Mouse (Mus musculus): ENCODE measurements around the gene Sdhc. TPM values are rescaled to one million over a fixed set of nuclear protein-coding genes. Genes with fewer than 3 reads are reported as not detected.

Gene Sdhc
- polyA plus RNA-seq, 1 experiment from 2014 or later, result 291 TPM

- no peak overlapping the region for H3K9ac ChIP-seq (ENCODE audit: low read depth, low read length)
- WGBS, result 96% methylated on average over 9 of the region's 9 CpGs
- peaks cover 22% of the 10 kb centered on the region for H3K4me1 ChIP-seq (ENCODE audit: control insufficient read depth, insufficient read depth, low read length)
- no peak overlapping the region for H3K4me2 ChIP-seq (replicated peaks; ENCODE audit: low read depth, low read length)
- no peaks in the 10 kb centered on the region for H3K9me3 ChIP-seq (ENCODE audit: control insufficient read depth, low read length)
- peaks cover 32% of the 10 kb centered on the region for H3K27me3 ChIP-seq (ENCODE audit: control insufficient read depth, insufficient read depth, low read length)
- no peak for ATAC-seq (ENCODE audit: low FRiP score, low TSS enrichment)
- H3K36me3 ChIP-seq (ENCODE audit: control insufficient read depth, insufficient read depth, low read length), result no peaks in the 10 kb centered on the region
- no peak overlapping the region for H3K4me3 ChIP-seq (ENCODE audit: low read length)
- no peak overlapping the region for H3K27ac ChIP-seq (ENCODE audit: low read depth, low read length)
Observed at GRCm38 (mm10) chr1:171190832-171191231, 40.4 kb upstream of the Sdhc start.

GRCm38 (mm10) chr1:171189476-171190114 is 39.2 kb upstream of the Sdhc start:
- Histone ChIP-seq H3K27ac (ENCODE audit: low read depth, low read length) (peak overlapping the region; percentile 24; the same call in 1 of the 2 replicates), H3K36me3 (ENCODE audit: control insufficient read depth, insufficient read depth, low read length) (no peaks in the 10 kb centered on the region), H3K9ac (ENCODE audit: low read depth, low read length) (no peak overlapping the region), H3K4me2 (replicated peaks; ENCODE audit: low read depth, low read length) (no peak overlapping the region), H3K4me1 (ENCODE audit: control insufficient read depth, insufficient read depth, low read length) (peaks cover 19% of the 10 kb centered on the region; the same call in 1 of the 2 replicates), H3K9me3 (ENCODE audit: control insufficient read depth, low read length) (no peaks in the 10 kb centered on the region), H3K27me3 (ENCODE audit: control insufficient read depth, insufficient read depth, low read length) (peaks cover 20% of the 10 kb centered on the region), H3K4me3 (ENCODE audit: low read length) (no peak overlapping the region)
- 49% methylated on average over 14 of the region's 14 CpGs for WGBS
- no peak for ATAC-seq (ENCODE audit: low FRiP score, low TSS enrichment)

GRCm38 (mm10) chr1:171189046-171189445 is 38.6 kb upstream of the Sdhc start:
- ATAC-seq (ENCODE audit: low FRiP score, low TSS enrichment), result no peak
- Histone ChIP-seq H3K27ac (ENCODE audit: low read depth, low read length) (peak overlapping the region; percentile 24; the same call in 1 of the 2 replicates), H3K9ac (ENCODE audit: low read depth, low read length) (no peak overlapping the region), H3K27me3 (ENCODE audit: control insufficient read depth, insufficient read depth, low read length) (peaks cover 14% of the 10 kb centered on the region), H3K4me1 (ENCODE audit: control insufficient read depth, insufficient read depth, low read length) (peaks cover 19% of the 10 kb centered on the region; the same call in 1 of the 2 replicates), H3K9me3 (ENCODE audit: control insufficient read depth, low read length) (no peaks in the 10 kb centered on the region), H3K4me3 (ENCODE audit: low read length) (no peak overlapping the region), H3K36me3 (ENCODE audit: control insufficient read depth, insufficient read depth, low read length) (no peaks in the 10 kb centered on the region), H3K4me2 (replicated peaks; ENCODE audit: low read depth, low read length) (no peak overlapping the region)
- WGBS, result 36% methylated on average over 8 of the region's 8 CpGs

- no peaks in the 10 kb centered on the region for H3K9me3 ChIP-seq (ENCODE audit: control insufficient read depth, low read length)
- 56% methylated on average over 13 of the region's 13 CpGs for WGBS
- peaks cover 4% of the 10 kb centered on the region for H3K27me3 ChIP-seq (ENCODE audit: control insufficient read depth, insufficient read depth, low read length)
- no peak for ATAC-seq (ENCODE audit: low FRiP score, low TSS enrichment)
- no peak overlapping the region for H3K4me2 ChIP-seq (replicated peaks; ENCODE audit: low read depth, low read length)
- no peaks in the 10 kb centered on the region for H3K36me3 ChIP-seq (ENCODE audit: control insufficient read depth, insufficient read depth, low read length)
- H3K27ac ChIP-seq (ENCODE audit: low read depth, low read length), result no peak overlapping the region
- no peak overlapping the region for H3K9ac ChIP-seq (ENCODE audit: low read depth, low read length)
- peaks cover 12% of the 10 kb centered on the region; the same call in 1 of the 2 replicates for H3K4me1 ChIP-seq (ENCODE audit: control insufficient read depth, insufficient read depth, low read length)
- H3K4me3 ChIP-seq (ENCODE audit: low read length), result no peak overlapping the region
Observed at GRCm38 (mm10) chr1:171187851-171188700, 37.7 kb upstream of the Sdhc start.

GRCm38 (mm10) chr1:171185655-171186054 is 35.3 kb upstream of the Sdhc start:
- Histone ChIP-seq H3K36me3 (ENCODE audit: control insufficient read depth, insufficient read depth, low read length) (no peaks in the 10 kb centered on the region), H3K4me3 (ENCODE audit: low read length) (no peak overlapping the region), H3K27me3 (ENCODE audit: control insufficient read depth, insufficient read depth, low read length) (no peaks in the 10 kb centered on the region), H3K4me1 (ENCODE audit: control insufficient read depth, insufficient read depth, low read length) (peaks cover 7% of the 10 kb centered on the region; the same call in 1 of the 2 replicates), H3K27ac (ENCODE audit: low read depth, low read length) (no peak overlapping the region), H3K4me2 (replicated peaks; ENCODE audit: low read depth, low read length) (no peak overlapping the region), H3K9me3 (ENCODE audit: control insufficient read depth, low read length) (no peaks in the 10 kb centered on the region), H3K9ac (ENCODE audit: low read depth, low read length) (no peak overlapping the region)
- WGBS, result 58% methylated on average over 8 of the region's 8 CpGs
- ATAC-seq (ENCODE audit: low FRiP score, low TSS enrichment), result no peak

GRCm38 (mm10) chr1:171184314-171184713 is 33.9 kb upstream of the Sdhc start:
- ATAC-seq (ENCODE audit: low FRiP score, low TSS enrichment), result no peak
- H3K4me1 ChIP-seq (ENCODE audit: control insufficient read depth, insufficient read depth, low read length), result peaks cover 1% of the 10 kb centered on the region; the same call in 1 of the 2 replicates
- H3K27ac ChIP-seq (ENCODE audit: low read depth, low read length), result no peak overlapping the region
- no peak overlapping the region for H3K4me2 ChIP-seq (replicated peaks; ENCODE audit: low read depth, low read length)
- no peak overlapping the region for H3K4me3 ChIP-seq (ENCODE audit: low read length)
- no peaks in the 10 kb centered on the region for H3K27me3 ChIP-seq (ENCODE audit: control insufficient read depth, insufficient read depth, low read length)
- no peak overlapping the region for H3K9ac ChIP-seq (ENCODE audit: low read depth, low read length)
- H3K9me3 ChIP-seq (ENCODE audit: control insufficient read depth, low read length), result no peaks in the 10 kb centered on the region
- H3K36me3 ChIP-seq (ENCODE audit: control insufficient read depth, insufficient read depth, low read length), result no peaks in the 10 kb centered on the region
- 75% methylated on average over 7 of the region's 7 CpGs for WGBS

- H3K27me3 ChIP-seq (ENCODE audit: control insufficient read depth, insufficient read depth, low read length), result no peaks in the 10 kb centered on the region
- no peak overlapping the region for H3K9ac ChIP-seq (ENCODE audit: low read depth, low read length)
- 65% methylated on average over 3 of the region's 3 CpGs for WGBS
Observed at GRCm38 (mm10) chr1:171183620-171184019, 33.2 kb upstream of the Sdhc start.

GRCm38 (mm10) chr1:171183025-171183424 is 32.6 kb upstream of the Sdhc start:
- Histone ChIP-seq H3K9me3 (ENCODE audit: control insufficient read depth, low read length) (no peaks in the 10 kb centered on the region), H3K27me3 (ENCODE audit: control insufficient read depth, insufficient read depth, low read length) (no peaks in the 10 kb centered on the region), H3K4me2 (replicated peaks; ENCODE audit: low read depth, low read length) (no peak overlapping the region), H3K27ac (ENCODE audit: low read depth, low read length) (no peak overlapping the region), H3K36me3 (ENCODE audit: control insufficient read depth, insufficient read depth, low read length) (no peaks in the 10 kb centered on the region), H3K4me3 (ENCODE audit: low read length) (no peak overlapping the region), H3K9ac (ENCODE audit: low read depth, low read length) (no peak overlapping the region), H3K4me1 (ENCODE audit: control insufficient read depth, insufficient read depth, low read length) (no peaks in the 10 kb centered on the region)
- ATAC-seq (ENCODE audit: low FRiP score, low TSS enrichment), result no peak
- WGBS, result 77% methylated on average over 3 of the region's 3 CpGs

More at GRCm38 (mm10) chr1:171183620-171184019, 33.2 kb upstream of the Sdhc start:
- Histone ChIP-seq H3K27ac (ENCODE audit: low read depth, low read length) (no peak overlapping the region), H3K4me3 (ENCODE audit: low read length) (no peak overlapping the region), H3K4me2 (replicated peaks; ENCODE audit: low read depth, low read length) (no peak overlapping the region), H3K36me3 (ENCODE audit: control insufficient read depth, insufficient read depth, low read length) (no peaks in the 10 kb centered on the region), H3K4me1 (ENCODE audit: control insufficient read depth, insufficient read depth, low read length) (no peaks in the 10 kb centered on the region), H3K9me3 (ENCODE audit: control insufficient read depth, low read length) (no peaks in the 10 kb centered on the region)
- no peak for ATAC-seq (ENCODE audit: low FRiP score, low TSS enrichment)
